Mouse (Mus musculus) embryo, embryonic 11.5 days (tissue): ENCODE results near the gene Cabp7.

Experiments used
- DNase-seq: peaks from one replicate; pipeline ENCODE4 v3.0.0-alpha.2; 2012; ENCODE audit warnings: low read depth, low spot score

Gene Cabp7

GRCm38 (mm10) chr11:4704072-4704964 lies 42.3 kb downstream of the Cabp7 start, which contains the start of the genes Uqcr10 and Zmat5:
TSS of gene Uqcr10 (minus strand) at chr11:4704342.
TSS of gene Zmat5 (plus strand) at chr11:4704678.
- peak; percentile 92 for DNase-seq

GRCm38 (mm10) chr11:4703688-4704071 lies 42.9 kb downstream of the Cabp7 start:
- no peak for DNase-seq

- no peak for DNase-seq
Measured at GRCm38 (mm10) chr11:4700726-4701125, 45.9 kb downstream of the Cabp7 start.

- DNase-seq = no peak
Measured at GRCm38 (mm10) chr11:4697043-4697983, 49.3 kb downstream of the Cabp7 start.

GRCm38 (mm10) chr11:4692162-4692561 lies 54.4 kb downstream of the Cabp7 start:
- DNase-seq = no peak

GRCm38 (mm10) chr11:4691213-4691612 lies 55.4 kb downstream of the Cabp7 start:
- no peak for DNase-seq

GRCm38 (mm10) chr11:4690353-4690752 lies 56.2 kb downstream of the Cabp7 start:
- no peak for DNase-seq

- DNase-seq = no peak
Measured at GRCm38 (mm10) chr11:4688632-4689380, 57.8 kb downstream of the Cabp7 start.

- DNase-seq = no peak
Measured at GRCm38 (mm10) chr11:4687874-4688273, 58.7 kb downstream of the Cabp7 start.

GRCm38 (mm10) chr11:4687027-4687426 lies 59.6 kb downstream of the Cabp7 start:
- no peak for DNase-seq
